8 mouse cellular contexts compared by ENCODE assay signal in the genomic region with DNA sequence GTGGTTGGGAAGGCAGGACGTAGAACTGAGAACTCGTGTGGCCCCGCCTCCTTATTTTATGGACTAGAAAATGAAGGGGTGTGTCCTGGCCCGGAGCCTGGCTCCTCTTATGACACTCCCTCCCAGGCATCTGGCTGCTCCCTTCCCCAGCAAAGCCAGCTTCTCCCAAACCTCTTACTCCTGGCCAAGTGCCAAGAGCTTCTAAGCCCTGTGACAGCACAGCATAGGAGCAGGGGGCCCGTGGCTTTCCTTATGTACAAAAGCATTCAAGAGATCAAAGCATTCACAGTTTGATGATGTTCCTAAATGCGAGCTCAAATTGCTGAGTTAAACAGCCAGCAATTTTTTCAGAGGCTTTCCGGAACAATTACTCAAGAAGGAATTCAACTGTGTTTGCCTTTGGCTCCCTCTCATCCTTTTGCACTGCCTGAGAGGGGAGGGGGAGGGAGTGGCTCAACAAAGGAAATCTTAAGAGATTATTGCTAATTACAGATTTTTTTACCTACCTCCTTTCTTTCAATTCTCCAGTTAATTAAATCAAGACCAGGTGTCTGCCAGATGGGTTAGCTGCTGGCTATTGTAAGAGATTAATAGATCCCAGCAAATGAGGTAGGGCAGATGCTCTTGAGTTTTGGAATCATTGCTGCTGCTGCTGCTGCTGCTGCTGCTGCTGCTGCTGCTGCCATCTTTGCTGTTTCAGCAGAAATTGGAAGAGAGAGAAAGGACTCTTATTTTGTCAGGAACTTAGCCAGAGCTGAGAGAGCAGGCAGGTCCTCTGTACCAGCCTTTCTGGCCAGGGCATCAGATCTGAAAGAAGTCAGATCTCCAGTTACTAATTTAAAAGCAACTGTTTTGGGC.
A peak's percentile ranks its signal among the peaks of the same experiment; 100 is the strongest.
DNase-seq lines count a peak whose midpoint lies in the region; ATAC-seq and TF ChIP-seq lines count a peak whose summit lies in the region.

No protein-coding gene starts in this region.

- peak overlapping the region; percentile 21; the same call in 1 of the 2 replicates for H3K4me3 ChIP-seq in heart, embryonic 16.5 days (ENCODE audit: low read length)
- no peak overlapping the region for H3K4me3 ChIP-seq in liver, embryonic 14.5 days (ENCODE audit: insufficient read depth in 1 of 2, low read depth in 2 of 2, low read length in 2 of 2)
- no peak overlapping the region for H3K4me3 ChIP-seq in neural tube, embryonic 14.5 days (ENCODE audit: low read depth, low read length)

- H3K27me3 ChIP-seq in heart, embryonic 16.5 days (ENCODE audit: control insufficient read depth, insufficient read depth, low read length) = no peaks in the 10 kb centered on the region
- no peaks in the 10 kb centered on the region for H3K27me3 ChIP-seq in liver, embryonic 14.5 days (ENCODE audit: control insufficient read depth, insufficient read depth, low read length)
- H3K27me3 ChIP-seq in neural tube, embryonic 14.5 days (ENCODE audit: control insufficient read depth, insufficient read depth, low read length) = no peaks in the 10 kb centered on the region

- no peak for TF ChIP-seq CTCF in liver, embryonic 14.5 days (IDR thresholded peaks at IDR 0.05; ENCODE audit: low read depth)

- H3K27ac ChIP-seq in heart, embryonic 16.5 days (ENCODE audit: low read length) = peak overlapping the region; percentile 85
- no peak overlapping the region for H3K27ac ChIP-seq in liver, embryonic 14.5 days
- H3K27ac ChIP-seq in neural tube, embryonic 14.5 days (ENCODE audit: low read depth, low read length) = peak overlapping the region; percentile 79

- 4% methylated on average over 7 of the region's 7 CpGs for WGBS in heart, embryonic 16.5 days
- 19% methylated on average over 7 of the region's 7 CpGs for WGBS in liver, embryonic 14.5 days (ENCODE audit: insufficient replicate concordance)
- under 1% methylated on average over 7 of the region's 7 CpGs for WGBS in neural tube, embryonic 14.5 days

- peak overlapping the region; percentile 57 for H3K4me2 ChIP-seq in heart, embryonic 16.5 days (ENCODE audit: low read depth, low read length)
- no peak overlapping the region for H3K4me2 ChIP-seq in liver, embryonic 14.5 days (ENCODE audit: low read depth)
- peak overlapping the region; percentile 22; the same call in 1 of the 2 replicates for H3K4me2 ChIP-seq in neural tube, embryonic 14.5 days (ENCODE audit: low read depth, low read length)

- peaks cover 29% of the 10 kb centered on the region for H3K4me1 ChIP-seq in heart, embryonic 16.5 days (ENCODE audit: control insufficient read depth, insufficient read depth, low read length)
- H3K4me1 ChIP-seq in liver, embryonic 14.5 days (replicated peaks; ENCODE audit: control insufficient read depth in 2 of 2, insufficient read depth in 2 of 2, low read length in 1 of 2) = peaks cover 24 to 34% of the 10 kb centered on the region in 2 experiments
- peaks cover 28% of the 10 kb centered on the region for H3K4me1 ChIP-seq in neural tube, embryonic 14.5 days (ENCODE audit: control insufficient read depth, insufficient read depth, low read length)

- ATAC-seq in heart, embryonic 16.5 days (replicated peaks; ENCODE audit: extremely low read depth, insufficient read depth, low FRiP score) = peak; percentile 92
- peak; percentile 77 for ATAC-seq in liver, embryonic 14.5 days (ENCODE audit: insufficient read depth)
- ATAC-seq in neural tube, embryonic 14.5 days (ENCODE audit: low read depth) = peak; percentile 96

- no peaks in the 10 kb centered on the region for H3K9me3 ChIP-seq in heart, embryonic 16.5 days (replicated peaks; ENCODE audit: control insufficient read depth, low read length)
- no peaks in the 10 kb centered on the region for H3K9me3 ChIP-seq in liver, embryonic 14.5 days (ENCODE audit: control insufficient read depth, low read length)
- H3K9me3 ChIP-seq in neural tube, embryonic 14.5 days (ENCODE audit: control insufficient read depth, low read length) = no peaks in the 10 kb centered on the region

- peak; percentile 81 for DNase-seq in 3134 (ENCODE audit: extremely low read depth, insufficient read length, low spot score)
- peak; percentile 81 for DNase-seq in brain, embryonic 18.5 days (ENCODE audit: low read depth, low spot score)
- peak; percentile 68 for DNase-seq in fat pad, adult 2 months (ENCODE audit: extremely low read depth, low read depth, low spot score)
- peak; percentile 53 to 57 for DNase-seq in kidney, postnatal 36 days
- no peak for DNase-seq in liver, embryonic 14.5 days (ENCODE audit: low read depth in 3 of 3, low spot score in 3 of 3)
- peak; percentile 71 for DNase-seq in testis, postnatal 10 days (ENCODE audit: low spot score)

- 0 out of 2 replicates have a peak overlapping the region, but pooled peaks have one; percentile 13 for H3K9ac ChIP-seq in heart, embryonic 16.5 days (ENCODE audit: low read length)
- no peak overlapping the region for H3K9ac ChIP-seq in liver, embryonic 14.5 days (replicated peaks)
- no peak overlapping the region; the same call in 1 of the 2 replicates for H3K9ac ChIP-seq in neural tube, embryonic 14.5 days (replicated peaks; ENCODE audit: low read depth, low read length)

- H3K36me3 ChIP-seq in heart, embryonic 16.5 days (ENCODE audit: control insufficient read depth, insufficient read depth) = no peaks in the 10 kb centered on the region
- no peaks in the 10 kb centered on the region for H3K36me3 ChIP-seq in liver, embryonic 14.5 days (replicated peaks; ENCODE audit: control insufficient read depth, insufficient read depth, low read depth)
- H3K36me3 ChIP-seq in neural tube, embryonic 14.5 days (ENCODE audit: control insufficient read depth, insufficient read depth, low read length) = no peaks in the 10 kb centered on the region

- no peak for TF ChIP-seq EP300 in liver, embryonic 14.5 days (IDR thresholded peaks at IDR 0.05; ENCODE audit: low read depth)

Comparison
In these comparisons a context has a peak if more than half of its experiments do, and no peak if none do; other contexts are left out.
1. DNase-seq: peak in 3134 (single experiment), brain, embryonic 18.5 days (single experiment), fat pad, adult 2 months (single experiment), kidney, postnatal 36 days (2 of 2) and testis, postnatal 10 days (single experiment); none in liver, embryonic 14.5 days (0 of 3).
2. Peak in every context shown above with its lines, with median percentiles within 50 percentile points of each other: ATAC-seq.